Mouse (Mus musculus) bone marrow, adult 2 months (tissue): Measurements from ENCODE around the gene Cadm2.

Experiments used
- CTCF ChIP-seq: fragments of 200-500 bp; IDR thresholded peaks from 2 replicates; pipeline ENCODE4 v1.5.1; 2011; ENCODE audit warnings: low read length, control low read depth; ENCODE audit not compliant: control insufficient read depth, insufficient read depth
- POLR2A ChIP-seq: fragments of 200-500 bp; IDR thresholded peaks from 2 replicates; pipeline ENCODE4 v1.6.1; 2011; ENCODE audit warnings: low read depth, mild to moderate bottlenecking, control low read depth, low read length, borderline replicate concordance; ENCODE audit not compliant: control insufficient read depth

- TF ChIP-seq CTCF (no peak), POLR2A (no peak)
These were observed 661.6 kb downstream of the Cadm2 start for GRCm38 (mm10) chr16:66959146-66959545.
